Mouse (Mus musculus) ZHBTc4 (cell line): Measurements from ENCODE around the gene Tpp1.
A peak's percentile ranks its signal among the peaks of the same experiment; 100 is the strongest.

Experiments used
- DNase-seq: peaks from one replicate; pipeline ENCODE4 v3.0.0-alpha.2; 2011; ENCODE audit warnings: low read depth, low spot score

The Tpp1 gene

GRCm38 (mm10) chr7:105728701-105729428 is 23.2 kb downstream of the Tpp1 start:
- DNase-seq: no peak

GRCm38 (mm10) chr7:105726980-105727325 is 25.1 kb downstream of the Tpp1 start:
- no peak for DNase-seq

DNA sequence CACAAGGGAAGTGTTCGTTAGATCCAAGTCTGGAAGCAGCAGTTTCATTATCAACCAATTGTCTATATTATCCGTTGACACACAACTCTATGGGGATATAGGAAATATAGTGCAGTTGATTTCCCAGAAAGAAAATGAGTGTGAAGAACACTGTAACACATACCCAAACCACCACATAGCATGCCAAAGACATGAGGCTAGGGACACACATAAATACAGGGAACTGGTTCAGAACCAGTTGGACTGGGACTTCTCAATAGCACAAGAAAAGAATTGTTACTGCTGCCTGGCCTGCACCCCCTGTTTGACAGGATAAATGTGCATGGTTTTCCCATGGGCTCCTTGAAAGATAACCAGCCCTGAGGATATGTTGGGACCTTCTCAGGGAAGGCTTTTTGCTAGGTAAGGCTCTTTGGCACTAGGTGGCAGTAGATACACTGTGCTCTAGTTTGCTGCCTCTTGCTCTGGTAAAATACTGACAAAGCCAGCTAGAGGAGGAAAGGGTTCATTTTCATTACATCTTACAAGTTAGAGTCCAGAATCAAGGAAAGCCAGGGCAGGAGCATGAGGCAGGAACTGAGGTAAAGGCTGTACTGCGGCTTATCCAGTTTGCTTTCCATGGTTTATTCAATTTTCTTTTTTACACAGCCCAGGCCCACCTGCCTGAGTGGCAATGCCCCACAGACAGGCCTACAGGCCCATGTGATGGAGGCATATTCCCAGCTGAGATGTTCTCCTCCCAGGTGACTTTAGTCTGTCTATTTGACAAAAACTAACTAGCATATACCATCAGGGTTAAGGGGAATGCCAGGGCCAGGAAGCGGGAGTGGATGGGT is 25.7 kb downstream of the Tpp1 start:
- DNase-seq: peak; percentile 67

- DNase-seq: no peak
Observed at GRCm38 (mm10) chr7:105721916-105722315, 30.1 kb downstream of the Tpp1 start.

GRCm38 (mm10) chr7:105715366-105715765 is 36.7 kb downstream of the Tpp1 start:
- peak; percentile 14 for DNase-seq

DNA sequence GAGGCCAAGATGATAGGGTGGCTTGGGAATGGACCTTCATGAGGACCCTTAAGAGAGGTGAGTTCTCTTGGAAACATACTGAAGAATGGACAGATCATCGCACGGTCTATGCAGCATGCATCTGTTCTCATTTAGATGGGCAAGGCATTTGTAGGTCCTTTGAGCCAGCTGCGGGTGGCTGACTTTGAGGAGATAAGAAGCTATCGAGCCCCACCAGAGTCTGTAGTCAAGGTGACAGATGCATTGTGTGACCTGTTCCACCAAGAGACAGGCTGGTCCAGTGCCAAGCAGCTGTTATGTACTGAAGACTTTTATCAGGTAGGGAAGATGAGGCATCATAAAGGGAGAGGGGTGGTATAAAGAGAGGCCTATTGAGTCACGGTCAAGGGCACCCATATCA is 43.3 kb downstream of the Tpp1 start:
- DNase-seq: no peak

DNA sequence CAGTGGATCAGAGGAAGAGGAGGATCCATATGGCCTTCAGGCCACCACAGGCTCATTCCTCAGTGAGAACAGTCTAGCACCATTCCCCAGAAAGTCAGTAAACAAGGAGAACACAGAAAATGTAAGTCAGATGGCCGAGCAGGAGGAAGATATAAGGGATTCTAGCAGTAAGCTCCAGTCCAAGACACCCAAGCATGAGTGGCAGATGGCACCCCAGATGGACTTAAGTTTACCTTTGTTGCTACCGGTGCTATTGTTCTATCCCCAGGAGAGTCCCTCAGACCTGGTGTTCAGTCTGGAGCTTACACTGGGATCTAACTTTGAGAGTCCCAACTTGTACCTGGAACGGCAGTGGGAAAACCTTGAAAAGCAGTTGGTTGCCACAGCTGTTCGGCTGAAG is 48.2 kb downstream of the Tpp1 start:
- DNase-seq: no peak

GRCm38 (mm10) chr7:105703184-105703583 is 48.9 kb downstream of the Tpp1 start:
- DNase-seq: peak; percentile 11
